Mouse (Mus musculus): ENCODE measurements at regions not wholly inside any gene's neighbourhood (a gene's known extent, or its start where the extent isn't known, plus 50 kb on each side); places are given as distances from the start of the nearest gene placed in this dataset.
"Not testable (repeated sequence)": the region's sequence is repeated elsewhere in the genome, so short reads cannot be mapped to it uniquely, and the experiment has no call there.

DNA sequence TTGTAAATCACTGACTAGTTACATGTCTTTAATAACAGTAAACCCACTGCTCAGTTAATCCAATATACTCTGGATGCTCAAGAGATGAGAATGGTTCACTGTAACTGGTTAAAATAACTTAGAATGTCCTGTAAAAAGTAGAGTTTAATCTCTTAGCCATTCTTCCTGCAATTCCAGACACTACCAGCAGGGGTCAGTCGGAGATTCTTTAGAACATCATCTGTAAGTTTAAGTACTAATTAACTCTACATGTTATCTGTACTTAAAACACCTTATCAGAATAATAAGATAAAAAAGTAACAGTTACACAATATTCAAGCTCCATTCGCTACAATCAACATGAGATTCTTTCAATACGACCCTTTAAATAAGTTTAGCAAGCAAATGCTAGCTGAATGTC, 58.7 kb upstream of the Olig3 start:
- DNase-seq (ENCODE audit: low spot score in 2 of 2), result no peak

DNA sequence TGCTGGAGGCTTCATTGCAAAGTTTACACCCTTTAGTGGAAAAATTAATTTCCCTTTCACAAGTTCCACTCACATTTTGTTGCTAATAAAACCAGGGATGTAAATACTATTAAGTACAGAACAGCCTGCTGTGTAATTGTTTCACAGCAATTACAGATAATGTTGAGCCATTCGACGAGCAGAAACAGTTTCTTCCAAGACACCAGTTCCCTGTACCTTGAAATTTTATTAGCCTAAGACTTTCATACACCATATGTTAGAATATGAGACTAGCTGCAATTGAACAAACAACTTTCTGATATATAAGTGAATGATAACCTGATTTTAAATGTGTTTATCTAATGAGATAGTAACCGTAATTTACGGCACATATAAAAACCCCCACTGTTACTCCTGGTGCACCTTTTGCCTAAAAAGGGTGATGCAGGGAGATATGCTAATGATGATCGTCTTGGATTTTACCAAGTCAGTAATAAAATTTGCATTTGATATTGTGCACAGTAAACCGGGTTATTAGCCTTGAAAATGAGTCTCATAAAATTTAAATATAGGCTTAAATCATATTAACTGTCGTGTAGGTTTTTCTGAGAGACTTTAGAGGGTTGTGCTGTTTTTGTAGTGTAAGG, 60.8 kb upstream of the Olig3 start:
- no peak for DNase-seq (ENCODE audit: low spot score in 2 of 2)

DNA sequence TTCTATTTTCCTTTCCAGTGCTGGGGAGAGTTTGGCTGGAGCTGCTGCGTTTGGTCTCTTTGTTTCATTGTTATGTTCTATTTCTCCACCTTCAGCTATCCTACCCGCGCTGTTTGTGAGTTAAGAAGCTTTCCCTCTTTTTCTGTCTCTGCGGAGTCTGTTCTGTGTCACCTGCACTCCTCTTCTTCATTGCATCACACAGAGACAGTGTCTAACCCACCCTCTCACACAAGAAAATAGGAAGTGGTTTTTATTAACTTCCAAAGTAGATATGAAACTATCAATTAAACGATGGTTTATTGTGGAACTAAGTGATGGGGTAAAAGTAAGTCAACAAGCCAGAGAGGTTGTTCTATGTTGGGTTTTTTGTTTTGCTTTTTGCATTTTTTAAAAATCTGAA, 64.9 kb upstream of the Olig3 start:
- no peak for DNase-seq (ENCODE audit: low spot score in 2 of 2)

DNA sequence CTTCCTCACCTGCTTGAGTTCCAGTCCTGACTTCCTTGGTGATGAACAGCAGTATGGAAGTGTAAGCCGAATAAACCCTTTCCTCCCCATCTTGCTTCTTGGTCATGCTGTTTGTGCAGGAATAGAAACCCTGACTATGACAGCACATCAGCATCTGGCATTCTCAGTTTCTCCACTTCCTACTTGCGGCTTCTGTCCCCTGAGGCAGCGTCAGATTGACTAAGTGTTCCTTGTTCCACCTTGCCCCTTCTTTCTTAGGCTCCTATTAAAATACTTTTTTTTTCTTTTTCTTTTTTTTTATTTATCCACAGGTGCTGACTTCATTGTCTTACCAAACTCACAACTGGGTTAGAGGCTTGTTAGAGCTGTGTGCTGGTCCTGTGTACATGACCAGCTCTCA, 65.3 kb upstream of the Olig3 start:
- DNase-seq (ENCODE audit: low spot score in 2 of 2), result not testable (repeated sequence)

DNA sequence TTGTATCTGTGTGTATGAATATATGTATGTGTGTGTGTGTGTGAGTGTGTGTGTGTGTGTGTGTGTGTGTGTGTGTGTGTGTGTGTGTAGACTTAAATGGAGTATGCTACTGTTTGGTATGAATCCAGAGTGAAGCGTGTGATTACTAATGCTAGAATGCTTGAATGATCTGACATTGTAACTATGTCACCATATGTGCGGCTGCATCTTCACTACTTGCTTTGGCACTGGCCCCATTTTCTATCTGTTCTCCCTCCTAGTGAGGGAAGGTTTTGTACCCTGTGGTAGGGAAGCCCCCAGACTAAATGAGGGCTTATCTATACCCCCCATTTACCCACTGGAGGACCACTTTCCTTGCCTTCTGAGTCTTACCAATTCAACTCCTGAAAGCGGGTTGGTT, 74.2 kb upstream of the Olig3 start:
- no peak for DNase-seq (ENCODE audit: low spot score in 2 of 2)

DNA sequence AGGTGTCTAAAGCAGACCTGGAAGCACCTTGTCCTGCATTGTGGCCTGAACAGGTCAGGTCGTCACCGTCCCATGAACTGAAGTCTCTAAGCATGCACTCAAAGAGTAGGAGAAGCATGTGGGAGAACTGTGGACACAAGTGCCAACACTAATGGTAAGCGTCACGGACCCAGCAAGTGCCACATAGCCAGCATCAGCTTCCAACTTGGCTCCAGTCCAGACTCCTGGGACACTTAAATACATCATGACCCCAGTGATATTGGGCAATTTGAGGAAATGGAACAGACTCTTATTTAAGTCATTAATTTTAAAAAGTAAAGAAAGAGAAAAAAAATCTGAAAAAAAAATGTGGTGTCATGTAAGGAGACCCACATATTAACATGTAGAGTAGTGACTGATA, 75.3 kb upstream of the Olig3 start:
- DNase-seq (ENCODE audit: low spot score in 2 of 2), result no peak

DNA sequence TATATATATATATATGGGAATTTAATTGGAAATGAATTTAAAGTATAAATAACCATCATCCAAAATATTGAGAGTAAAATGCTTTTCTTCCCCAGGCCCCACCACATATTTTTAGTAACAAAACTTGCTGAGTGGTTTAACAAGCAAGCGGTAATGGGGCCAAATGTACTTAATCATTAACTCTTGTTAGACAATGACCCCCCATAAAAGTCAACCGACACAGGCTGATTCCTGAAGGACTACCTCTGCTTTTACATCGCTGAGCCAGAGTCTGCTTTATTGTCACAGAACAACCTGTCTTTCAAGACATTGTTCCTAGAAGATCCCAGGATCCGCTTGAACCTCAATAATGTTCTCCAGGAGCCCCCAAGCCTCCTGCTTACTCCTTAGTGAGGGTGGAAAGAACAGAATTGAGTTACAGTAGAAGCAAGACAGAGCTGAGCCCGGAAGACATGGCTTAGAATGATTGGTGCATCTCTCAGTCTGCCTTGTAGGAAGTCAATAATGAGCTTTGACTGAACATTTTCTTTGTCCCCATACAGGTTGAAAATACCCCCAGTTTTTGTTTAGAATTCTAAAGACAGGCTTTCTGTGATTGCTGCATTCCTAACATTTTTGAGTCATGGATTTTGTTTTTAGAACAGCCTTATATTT, 78.0 kb upstream of the Olig3 start:
- no peak for DNase-seq (ENCODE audit: low spot score in 2 of 2)

DNA sequence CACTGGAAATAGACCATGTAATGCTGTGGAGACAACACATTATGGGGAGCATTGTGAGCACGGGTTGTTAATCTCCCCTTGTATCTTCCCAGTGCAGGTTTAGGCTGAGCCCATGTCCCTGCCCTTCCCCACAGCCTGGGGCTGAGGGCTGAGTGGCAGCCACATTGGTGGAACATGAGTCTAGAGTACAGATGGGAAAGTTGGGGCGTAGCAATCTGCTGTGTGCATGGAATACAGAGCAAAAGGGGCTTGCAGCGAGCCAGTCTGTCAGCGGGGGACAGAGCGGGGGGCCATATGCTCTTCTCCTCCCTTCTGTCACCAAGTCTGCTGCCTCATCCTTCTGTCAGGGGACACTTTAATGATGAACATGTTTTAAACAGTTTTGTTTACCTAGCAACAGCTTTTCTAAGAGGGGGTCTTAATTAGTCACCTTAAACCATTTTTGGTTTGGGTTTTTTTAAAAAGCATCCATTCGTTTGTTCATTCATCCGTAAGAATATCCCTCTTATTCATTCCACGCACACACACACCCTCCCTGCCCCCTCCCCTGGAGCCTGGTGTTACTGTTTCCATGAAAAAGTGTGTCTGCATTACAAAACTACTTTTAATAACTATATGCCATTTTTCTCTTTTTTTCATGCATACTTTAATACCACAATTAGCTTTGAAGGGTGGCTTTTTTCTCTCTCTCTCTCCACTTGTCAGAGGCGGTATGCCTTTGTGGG, 79.1 kb upstream of the Olig3 start:
- peak; percentile 71 to 90 for DNase-seq (ENCODE audit: low spot score in 2 of 2)

DNA sequence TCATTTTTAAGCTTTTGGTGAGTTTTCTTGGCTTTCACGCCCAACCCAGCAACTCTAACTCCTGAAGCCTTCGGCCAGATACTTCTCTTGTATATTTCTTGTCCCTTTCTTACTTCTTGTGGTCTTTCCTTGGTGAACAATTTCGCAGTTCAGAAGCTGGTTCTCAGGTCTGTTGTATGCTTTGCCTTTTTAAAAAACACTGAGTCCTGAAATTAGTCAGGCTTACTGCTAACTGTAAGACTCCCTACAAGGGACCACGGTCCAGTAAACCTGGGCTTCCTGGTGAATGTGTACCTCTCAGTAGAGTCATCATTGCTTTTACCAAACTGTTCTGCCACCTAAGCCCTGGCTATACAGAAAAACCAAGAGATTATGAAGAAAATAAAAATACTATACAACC, 81.3 kb upstream of the Olig3 start:
- DNase-seq (ENCODE audit: low spot score in 2 of 2), result no peak

DNA sequence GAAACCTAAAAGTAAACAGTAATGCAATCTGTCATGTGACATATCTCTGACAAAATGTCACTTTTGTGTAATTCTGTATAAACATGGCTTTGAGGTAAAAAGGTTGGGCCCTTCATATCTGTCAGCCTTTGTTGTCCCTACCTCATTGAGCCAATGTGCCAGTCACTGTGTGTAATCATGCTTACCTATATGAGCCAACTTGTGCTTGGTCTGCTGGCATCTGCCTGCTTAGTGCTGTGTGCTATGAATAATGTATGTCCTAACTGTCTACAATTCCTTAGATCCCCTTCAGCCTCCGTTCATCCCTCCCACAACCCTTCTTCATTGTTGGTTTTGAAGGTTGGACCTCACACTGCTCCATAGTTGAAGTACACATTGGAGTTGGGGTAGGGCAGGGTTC, 86.9 kb upstream of the Olig3 start:
- DNase-seq (ENCODE audit: low spot score in 2 of 2), result no peak

DNA sequence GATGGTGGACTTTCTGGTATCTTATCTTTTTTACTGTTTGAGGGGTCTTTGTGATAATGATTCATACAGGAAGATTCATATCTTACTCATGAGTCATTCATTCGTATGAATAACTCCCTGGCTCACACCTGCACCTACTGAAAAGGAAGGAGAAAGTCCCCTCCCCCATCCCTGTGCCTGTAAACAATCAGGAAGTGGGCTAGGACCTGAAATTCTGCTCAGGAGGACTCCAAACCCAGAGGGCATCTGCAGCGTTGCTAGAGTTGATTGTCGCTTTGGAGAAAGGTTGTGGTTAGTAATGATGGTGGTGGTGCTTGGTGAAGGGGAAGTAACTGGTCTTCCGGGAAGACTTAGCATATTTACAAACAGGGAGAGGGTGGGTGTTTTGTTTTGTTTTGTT, 88.3 kb upstream of the Olig3 start:
- DNase-seq (ENCODE audit: low spot score in 2 of 2), result no peak

DNA sequence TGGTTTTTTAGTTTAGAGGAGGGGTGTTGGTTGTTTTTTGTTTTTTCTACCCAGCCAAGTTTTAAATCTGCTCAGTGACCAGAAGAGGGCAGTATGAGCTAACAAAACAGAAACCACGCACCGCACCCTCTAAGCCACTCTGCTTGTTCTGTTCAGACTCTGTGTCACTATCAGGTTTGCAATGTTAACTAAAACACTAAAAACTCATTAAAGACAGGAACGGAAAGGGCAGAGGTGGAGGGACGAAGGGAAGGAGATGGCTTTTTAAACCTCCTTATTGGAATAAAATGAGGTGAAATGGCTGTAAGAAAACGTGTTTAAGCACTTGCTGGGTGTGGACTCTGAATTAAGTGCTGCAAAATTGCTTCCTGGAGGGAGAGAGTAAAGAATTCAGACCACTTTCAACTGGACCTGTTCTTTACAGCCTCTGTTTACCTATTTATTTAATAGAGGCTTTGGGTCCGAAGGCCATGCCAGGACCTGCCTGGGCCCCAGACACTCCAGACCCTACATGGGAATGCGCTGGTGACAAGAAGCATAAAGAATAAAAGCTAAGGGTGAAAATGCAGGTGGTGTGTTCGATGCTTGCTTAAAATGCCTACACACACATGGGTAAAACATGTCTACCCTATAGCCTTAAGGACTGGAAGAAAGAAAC, 116.1 kb upstream of the Olig3 start:
- peak; percentile 12 to 67 for DNase-seq (ENCODE audit: low spot score in 2 of 2)

DNA sequence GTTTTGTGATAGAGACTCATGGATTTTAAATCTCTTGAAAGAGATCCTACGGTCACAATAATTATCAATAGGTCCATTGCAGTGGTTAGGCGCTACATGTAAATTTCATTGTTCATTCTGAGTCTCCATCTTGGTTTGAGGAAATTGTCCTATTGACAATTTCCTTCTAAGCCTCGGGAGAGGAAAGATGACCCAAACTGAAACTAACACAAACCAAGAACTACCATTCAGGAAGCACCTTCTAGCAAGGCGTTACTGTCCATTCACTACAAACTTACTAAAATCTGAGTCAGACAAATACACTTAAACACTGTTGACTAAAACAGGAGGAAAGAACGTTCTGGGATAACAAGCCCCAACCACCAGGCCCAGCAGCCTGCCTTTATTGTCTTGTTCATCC, 140.1 kb upstream of the Olig3 start:
- DNase-seq (ENCODE audit: low spot score in 2 of 2), result no peak

DNA sequence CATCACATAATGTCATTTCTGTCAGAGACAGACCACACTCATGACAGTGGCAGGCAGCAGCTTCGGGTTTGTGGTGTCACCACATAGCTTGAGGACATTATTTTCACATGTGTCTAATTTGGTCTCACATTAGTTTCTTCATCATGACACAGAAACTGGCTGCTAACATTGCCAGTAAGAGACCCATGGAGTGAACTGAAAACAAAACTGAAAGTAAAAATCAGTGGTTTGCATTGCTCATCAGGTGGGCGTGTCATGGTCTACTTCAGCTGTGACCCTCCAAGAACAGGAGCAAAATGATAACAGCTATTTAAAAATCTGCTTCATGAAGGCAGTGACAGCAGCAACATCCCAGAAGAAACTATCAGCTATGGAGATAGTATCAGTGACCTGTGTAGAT, 146.6 kb upstream of the Olig3 start:
- DNase-seq (ENCODE audit: low spot score in 2 of 2), result no peak

DNA sequence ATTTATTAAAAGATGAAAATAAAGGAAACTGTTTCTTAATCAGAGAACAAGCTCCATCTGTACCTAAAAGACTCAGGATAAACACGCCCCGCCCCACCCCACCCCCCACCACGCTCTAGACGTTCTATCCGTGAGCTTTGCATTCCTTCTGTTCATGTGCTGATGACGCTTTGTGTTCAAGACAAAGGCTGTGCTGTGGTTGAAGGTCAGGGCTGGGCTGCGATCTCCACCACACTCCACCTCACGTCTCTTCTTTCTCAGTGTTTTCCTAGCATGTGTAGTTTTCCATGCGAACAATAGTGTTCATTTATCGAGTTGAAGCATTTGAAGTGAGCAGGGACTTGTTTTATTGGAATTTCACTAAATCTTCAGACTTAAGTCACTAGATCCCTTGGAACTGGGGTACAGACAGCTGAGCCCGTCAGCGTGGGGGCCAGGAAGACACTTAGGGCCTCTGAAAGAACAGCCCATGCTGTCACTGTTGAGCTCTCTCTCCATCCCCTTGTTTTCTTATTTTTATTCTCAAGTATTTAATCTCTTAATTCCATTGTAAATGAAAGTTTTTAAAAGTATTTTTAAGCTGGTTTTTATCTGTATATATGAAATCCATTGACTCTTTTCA, 148.1 kb upstream of the Olig3 start:
- no peak for DNase-seq (ENCODE audit: low spot score in 2 of 2)

DNA sequence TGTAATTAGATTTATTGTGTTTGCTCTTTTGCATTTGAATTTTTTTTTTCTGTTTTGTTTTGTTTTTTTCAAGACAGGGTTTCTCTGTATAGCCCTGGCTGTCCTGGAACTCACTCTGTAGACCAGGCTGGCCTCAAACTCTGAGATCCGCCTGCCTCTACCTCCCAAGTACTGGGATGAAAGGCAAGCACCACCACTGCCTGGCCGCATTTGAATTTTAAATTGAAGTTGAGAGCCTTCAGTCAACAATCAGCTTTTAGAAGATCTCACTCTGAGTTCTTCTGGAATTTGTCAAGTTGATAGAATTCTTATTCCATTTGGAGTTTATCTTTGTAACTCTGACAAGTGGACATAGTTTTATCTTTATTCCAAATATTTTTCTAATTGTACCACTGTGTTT, 148.8 kb upstream of the Olig3 start:
- no peak for DNase-seq (ENCODE audit: low spot score in 2 of 2)

DNA sequence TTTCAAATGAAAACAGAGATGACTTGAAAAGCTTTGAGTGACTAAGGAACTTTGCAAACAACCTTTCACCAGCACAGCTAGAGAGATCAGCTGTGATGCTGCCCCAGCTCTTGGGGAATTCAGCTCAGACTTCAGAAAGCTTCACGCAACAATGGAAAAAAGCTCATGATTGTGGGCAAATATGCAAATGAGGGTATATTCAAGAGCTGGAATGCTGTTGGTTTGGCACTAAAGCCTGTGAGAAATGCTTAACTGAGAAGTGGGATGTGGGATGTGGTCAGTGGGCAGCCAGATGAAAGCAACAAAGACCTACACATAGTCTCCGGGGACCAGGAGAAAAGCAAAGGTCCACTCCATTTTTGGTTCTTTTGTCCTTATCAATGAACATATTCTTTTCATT, 156.0 kb upstream of the Olig3 start:
- no peak for DNase-seq (ENCODE audit: low spot score in 2 of 2)

DNA sequence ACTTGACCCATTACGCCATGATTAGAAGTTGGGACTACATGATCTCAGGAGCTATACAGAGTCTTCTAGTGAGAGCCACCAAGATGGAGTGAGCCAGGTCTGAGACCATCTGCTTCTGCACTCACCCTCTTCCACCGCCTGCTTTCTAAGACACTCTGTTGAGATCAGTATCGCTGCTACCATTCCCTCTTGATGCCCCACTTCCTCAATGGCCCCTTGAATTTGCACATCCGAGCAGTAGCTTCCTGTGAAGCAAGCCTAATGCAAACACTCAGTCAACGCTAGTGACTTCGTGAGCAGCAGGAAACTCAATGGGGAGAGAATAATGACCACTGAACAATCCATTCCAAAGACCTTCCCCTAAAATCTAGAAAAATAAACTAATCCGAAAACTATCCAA, 160.7 kb upstream of the Olig3 start:
- no peak for DNase-seq (ENCODE audit: low spot score in 2 of 2)

DNA sequence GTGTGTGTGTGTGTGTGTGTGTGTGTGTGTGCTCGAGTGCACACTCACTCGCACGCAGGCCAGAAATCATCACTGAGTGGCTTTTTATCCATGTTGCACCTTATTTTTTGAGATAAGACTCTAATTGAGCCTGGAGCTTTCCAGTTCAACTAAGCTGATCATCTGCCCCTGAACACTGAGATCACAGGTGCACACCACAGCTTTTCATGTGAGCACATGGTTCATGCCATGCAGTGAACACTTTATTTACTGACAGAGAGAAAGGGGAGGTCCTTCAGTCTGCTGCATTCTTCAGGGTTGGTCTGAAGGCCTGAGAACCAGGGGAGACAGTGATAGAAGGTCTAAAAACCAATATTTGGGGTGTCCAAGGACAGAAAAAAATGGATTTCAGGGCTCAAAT, 161.7 kb upstream of the Olig3 start:
- DNase-seq (ENCODE audit: low spot score in 2 of 2), result no peak

DNA sequence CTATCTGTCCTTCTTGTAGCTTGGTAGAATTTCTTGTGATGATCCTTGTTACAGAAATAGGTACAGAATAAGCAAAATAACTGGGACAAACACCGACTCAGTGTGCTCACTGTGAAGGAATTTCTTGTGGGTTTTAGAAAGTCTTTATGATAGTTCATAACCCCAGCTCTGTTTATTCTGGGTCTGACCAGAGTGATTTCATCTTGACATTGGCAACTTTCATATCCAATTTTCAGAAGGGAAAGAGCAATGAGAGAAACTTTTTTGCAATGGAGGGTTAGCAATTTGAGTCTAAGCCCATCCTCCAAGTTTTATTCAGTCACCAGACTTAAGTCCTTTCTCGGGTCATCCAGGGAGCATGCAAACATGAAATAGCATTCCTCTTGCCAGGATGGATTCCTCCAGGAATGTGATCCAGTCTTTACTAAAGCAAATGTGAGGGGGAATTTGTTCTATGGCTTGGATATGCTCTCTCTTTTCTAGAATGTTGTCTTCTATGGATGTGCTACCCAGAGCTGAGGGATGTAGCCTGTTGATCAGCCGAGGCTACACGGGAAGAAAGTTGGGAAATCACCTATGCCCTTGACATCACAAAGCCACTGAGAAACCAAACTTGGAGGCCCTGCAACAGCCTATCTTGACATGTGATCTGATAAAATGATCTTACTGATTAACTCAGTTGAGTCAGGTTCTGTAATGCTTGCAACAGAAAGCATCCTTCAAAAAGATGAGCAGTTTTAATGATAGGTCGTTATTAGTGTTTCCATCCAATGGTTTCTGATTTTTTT, 163.2 kb upstream of the Olig3 start:
- DNase-seq (ENCODE audit: low spot score in 2 of 2), result no peak

DNA sequence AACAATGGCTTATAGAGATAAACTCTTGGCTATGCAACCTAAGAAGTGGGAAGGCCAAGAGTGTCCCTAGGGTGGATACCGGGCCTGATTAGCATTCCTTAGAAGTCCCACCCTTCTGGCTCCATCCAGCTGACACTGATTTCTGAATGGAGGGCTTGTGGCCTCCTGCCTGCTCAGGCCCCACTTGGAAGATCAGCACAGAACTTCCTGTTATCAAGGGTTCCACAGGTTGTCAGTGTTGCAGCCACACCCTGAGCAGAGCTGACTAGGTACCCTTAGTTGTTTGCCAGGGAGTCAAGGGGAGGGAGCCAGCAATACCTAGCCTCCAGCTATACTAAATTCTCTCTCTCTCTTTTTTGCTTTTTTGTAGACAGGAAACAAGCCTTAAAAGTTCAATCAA, 164.1 kb upstream of the Olig3 start:
- no peak for DNase-seq (ENCODE audit: low spot score in 2 of 2)

All from layer of hippocampus, postnatal 14 days (tissue).